Mouse (Mus musculus): ENCODE results near the gene Cog2. TPM values are rescaled to one million over a fixed set of nuclear protein-coding genes. Genes with fewer than 3 reads are reported as not detected.
A peak's percentile ranks its signal among the peaks of the same experiment; 100 is the strongest.

Cog2 gene
- polyA plus RNA-seq, 1 experiment from 2014 or later, result 45.7 TPM

- no peaks in the 10 kb centered on the region for H3K27me3 ChIP-seq (ENCODE audit: poor library complexity, severe bottlenecking)
- H3K36me3 ChIP-seq (replicated peaks), result no peaks in the 10 kb centered on the region
- H3K27ac ChIP-seq, result no peak overlapping the region
- H3K4me3 ChIP-seq, result no peak overlapping the region
- no peak for DNase-seq (ENCODE audit: extremely low spot score, low spot score)
- H3K9me3 ChIP-seq, result no peaks in the 10 kb centered on the region
- WGBS, result 93% methylated on average over 5 of the region's 5 CpGs
- H3K4me1 ChIP-seq, result no peaks in the 10 kb centered on the region
These were observed 23.7 kb upstream of the Cog2 start for GRCm38 (mm10) chr8:124496871-124497270.

DNA sequence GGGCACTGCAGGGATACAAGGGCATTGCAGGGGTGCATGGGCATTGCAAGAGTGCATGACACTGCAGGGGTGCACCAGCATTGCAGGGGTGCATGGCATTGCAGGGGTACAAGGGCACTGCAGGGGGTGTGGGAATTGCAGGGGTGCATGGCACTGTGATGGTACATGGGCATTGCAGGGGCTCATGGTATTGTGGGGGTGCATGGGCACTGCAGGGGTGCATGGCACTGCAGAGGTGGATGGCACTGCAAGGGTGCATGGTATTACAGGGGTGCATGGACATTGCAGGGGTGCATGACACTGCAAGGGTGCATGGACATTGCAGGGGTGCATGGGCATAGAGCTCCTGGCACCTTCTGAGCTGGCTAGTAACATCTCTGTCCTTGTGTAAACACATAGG lies 22.2 kb upstream of the Cog2 start:
- Histone ChIP-seq H3K9me3 (peaks cover 5% of the 10 kb centered on the region; the same call in 1 of the 2 replicates), H3K27me3 (ENCODE audit: poor library complexity, severe bottlenecking) (no peaks in the 10 kb centered on the region), H3K4me1 (no peaks in the 10 kb centered on the region), H3K27ac (no peak overlapping the region), H3K36me3 (replicated peaks) (no peaks in the 10 kb centered on the region), H3K4me3 (no peak overlapping the region)
- no peak for DNase-seq (ENCODE audit: extremely low spot score, low spot score)

GRCm38 (mm10) chr8:124499236-124499937 lies 21.2 kb upstream of the Cog2 start:
- 66% methylated on average over 7 of the region's 7 CpGs for WGBS
- no peaks in the 10 kb centered on the region for H3K27me3 ChIP-seq (ENCODE audit: poor library complexity, severe bottlenecking)
- no peaks in the 10 kb centered on the region for H3K4me1 ChIP-seq
- H3K4me3 ChIP-seq, result no peak overlapping the region
- no peak overlapping the region for H3K27ac ChIP-seq
- DNase-seq (ENCODE audit: extremely low spot score, low spot score), result no peak
- no peaks in the 10 kb centered on the region for H3K36me3 ChIP-seq (replicated peaks)
- H3K9me3 ChIP-seq, result peaks cover 10% of the 10 kb centered on the region

GRCm38 (mm10) chr8:124499938-124500239 lies 20.7 kb upstream of the Cog2 start:
- 81% methylated on average over 5 of the region's 5 CpGs for WGBS
- Histone ChIP-seq H3K36me3 (replicated peaks) (no peaks in the 10 kb centered on the region), H3K4me3 (no peak overlapping the region), H3K4me1 (no peaks in the 10 kb centered on the region), H3K27ac (no peak overlapping the region), H3K27me3 (ENCODE audit: poor library complexity, severe bottlenecking) (no peaks in the 10 kb centered on the region), H3K9me3 (peaks cover 10% of the 10 kb centered on the region)
- no peak for DNase-seq (ENCODE audit: extremely low spot score, low spot score)

GRCm38 (mm10) chr8:124505626-124506025 lies 14.9 kb upstream of the Cog2 start:
- no peaks in the 10 kb centered on the region for H3K27me3 ChIP-seq (ENCODE audit: poor library complexity, severe bottlenecking)
- no peaks in the 10 kb centered on the region for H3K4me1 ChIP-seq
- peaks cover 10% of the 10 kb centered on the region for H3K9me3 ChIP-seq
- no peak overlapping the region for H3K27ac ChIP-seq
- H3K4me3 ChIP-seq, result no peak overlapping the region
- no peak for DNase-seq (ENCODE audit: extremely low spot score, low spot score)
- no peaks in the 10 kb centered on the region for H3K36me3 ChIP-seq (replicated peaks)

DNA sequence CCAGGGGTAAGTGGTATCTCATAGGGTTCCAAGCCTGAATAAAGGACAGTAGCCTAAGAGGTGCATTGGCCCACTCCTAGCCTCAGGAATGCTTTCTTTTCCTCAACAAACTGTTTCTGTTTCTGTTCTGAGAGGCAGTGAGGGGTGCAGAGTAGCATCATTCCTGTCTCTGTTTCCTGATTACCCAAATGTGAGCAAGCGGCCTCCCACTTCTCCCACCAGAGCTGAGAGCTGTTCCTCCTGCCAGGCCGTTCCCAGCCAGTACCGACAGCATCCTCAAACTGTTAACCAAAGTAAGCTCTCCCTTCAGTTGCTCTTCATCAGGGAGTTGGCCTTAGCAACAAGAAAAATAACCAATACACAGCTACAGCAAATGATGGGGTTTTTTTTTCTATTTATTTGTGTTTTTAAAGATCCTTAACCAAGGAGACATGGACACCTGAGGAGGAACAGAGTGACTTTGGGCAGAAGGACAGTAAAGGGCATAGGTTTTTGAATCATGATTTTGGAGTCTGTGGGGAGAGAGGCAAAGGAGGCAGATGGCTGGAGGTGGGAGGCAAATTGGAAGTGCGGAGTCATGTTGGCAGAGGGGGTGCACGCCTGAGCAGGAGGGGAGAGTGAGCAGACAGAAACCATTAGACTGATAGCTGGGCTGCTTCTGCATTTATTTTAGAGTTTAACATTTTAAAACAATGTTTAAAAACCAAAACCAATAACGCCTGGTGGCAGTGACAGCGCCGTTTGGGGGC lies 12.8 kb upstream of the Cog2 start:
- Histone ChIP-seq H3K27ac (no peak overlapping the region), H3K27me3 (ENCODE audit: poor library complexity, severe bottlenecking) (no peaks in the 10 kb centered on the region), H3K4me3 (no peak overlapping the region), H3K9me3 (peaks cover 10% of the 10 kb centered on the region), H3K4me1 (no peaks in the 10 kb centered on the region), H3K36me3 (replicated peaks) (no peaks in the 10 kb centered on the region)
- WGBS, result 81% methylated on average over 8 of the region's 8 CpGs
- DNase-seq (ENCODE audit: extremely low spot score, low spot score), result no peak

- no peaks in the 10 kb centered on the region for H3K4me1 ChIP-seq
These were observed 12.3 kb upstream of the Cog2 start for GRCm38 (mm10) chr8:124508321-124508695.

DNA sequence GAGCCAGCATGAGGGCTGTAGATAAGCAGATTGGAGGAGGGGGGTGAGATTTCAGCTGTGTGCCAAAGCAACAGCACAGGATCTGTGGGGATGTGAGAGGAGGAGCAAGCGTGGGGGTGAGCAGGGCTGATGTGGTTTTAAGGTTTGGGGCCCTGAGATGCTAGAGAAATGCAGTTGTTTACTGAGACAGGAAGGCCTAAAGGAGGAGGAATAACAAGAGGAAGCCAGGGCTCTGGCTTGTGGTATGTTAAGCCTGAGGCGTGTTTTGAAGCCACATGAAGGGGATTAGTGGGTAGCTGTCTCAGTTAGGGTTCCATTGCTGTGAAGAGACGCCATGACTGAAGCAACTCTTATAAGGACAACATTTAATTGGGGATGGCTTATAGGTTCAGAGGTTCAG lies 11.4 kb upstream of the Cog2 start:
- Histone ChIP-seq H3K27ac (no peak overlapping the region), H3K4me3 (no peak overlapping the region), H3K4me1 (no peaks in the 10 kb centered on the region), H3K27me3 (ENCODE audit: poor library complexity, severe bottlenecking) (no peaks in the 10 kb centered on the region), H3K9me3 (no peaks in the 10 kb centered on the region), H3K36me3 (replicated peaks) (no peaks in the 10 kb centered on the region)
- WGBS, result 70% methylated on average over 3 of the region's 3 CpGs
- DNase-seq (ENCODE audit: extremely low spot score, low spot score), result no peak

More at GRCm38 (mm10) chr8:124508321-124508695, 12.3 kb upstream of the Cog2 start:
- 75% methylated on average over 6 of the region's 6 CpGs for WGBS
- H3K9me3 ChIP-seq, result peaks cover 7% of the 10 kb centered on the region
- H3K27ac ChIP-seq, result no peak overlapping the region
- no peak overlapping the region for H3K4me3 ChIP-seq
- H3K36me3 ChIP-seq (replicated peaks), result no peaks in the 10 kb centered on the region
- no peak for DNase-seq (ENCODE audit: extremely low spot score, low spot score)
- H3K27me3 ChIP-seq (ENCODE audit: poor library complexity, severe bottlenecking), result no peaks in the 10 kb centered on the region

DNA sequence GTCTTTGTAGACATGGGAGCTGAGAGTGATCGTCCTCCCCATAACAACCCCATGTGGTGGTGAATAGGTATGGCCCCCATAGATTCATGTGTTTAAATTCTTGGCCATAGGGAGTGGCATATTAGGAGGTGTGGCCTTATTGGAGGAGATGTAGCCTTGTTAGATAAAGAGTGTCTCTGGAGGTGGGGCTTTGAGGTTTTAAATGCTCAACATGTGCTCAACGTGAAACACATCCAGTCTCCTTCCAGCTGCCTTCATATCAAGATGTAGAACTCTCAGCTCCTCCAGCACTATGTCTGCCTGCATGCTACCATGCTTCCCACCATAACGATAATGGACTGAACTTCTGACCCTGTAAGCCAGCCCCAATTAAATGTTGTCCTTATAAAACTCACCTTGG lies 4.5 kb upstream of the Cog2 start:
- 74% methylated on average over 3 of the region's 3 CpGs for WGBS
- Histone ChIP-seq H3K4me3 (no peak overlapping the region), H3K9me3 (no peaks in the 10 kb centered on the region), H3K27ac (no peak overlapping the region), H3K36me3 (replicated peaks) (no peaks in the 10 kb centered on the region), H3K4me1 (peaks cover 5% of the 10 kb centered on the region), H3K27me3 (ENCODE audit: poor library complexity, severe bottlenecking) (no peaks in the 10 kb centered on the region)
- no peak for DNase-seq (ENCODE audit: extremely low spot score, low spot score)

DNA sequence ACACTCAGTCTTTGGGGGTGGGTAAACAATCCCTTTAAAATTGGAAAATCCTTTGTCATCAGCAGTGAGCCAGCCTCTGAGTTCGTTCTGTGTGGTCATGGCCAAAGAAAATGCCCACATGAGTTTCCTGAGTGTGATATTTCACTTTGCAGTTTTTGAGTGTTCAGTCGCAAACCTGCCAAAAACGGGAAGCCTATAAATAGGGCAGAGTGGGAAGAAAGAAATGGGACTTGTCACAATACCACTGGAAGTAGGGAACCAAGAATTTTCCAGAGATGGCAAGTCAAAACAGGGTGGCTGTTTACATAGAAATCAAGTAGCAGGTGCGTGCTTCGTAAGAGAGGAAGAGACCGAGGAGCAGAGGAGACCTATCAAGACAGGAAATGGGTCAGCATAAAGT lies 4.0 kb upstream of the Cog2 start:
- no peaks in the 10 kb centered on the region for H3K27me3 ChIP-seq (ENCODE audit: poor library complexity, severe bottlenecking)
- H3K4me3 ChIP-seq, result no peak overlapping the region
- DNase-seq (ENCODE audit: extremely low spot score, low spot score), result no peak
- H3K9me3 ChIP-seq, result no peaks in the 10 kb centered on the region
- no peaks in the 10 kb centered on the region for H3K36me3 ChIP-seq (replicated peaks)
- 78% methylated on average over 6 of the region's 6 CpGs for WGBS
- H3K4me1 ChIP-seq, result peaks cover 10% of the 10 kb centered on the region
- no peak overlapping the region for H3K27ac ChIP-seq

DNA sequence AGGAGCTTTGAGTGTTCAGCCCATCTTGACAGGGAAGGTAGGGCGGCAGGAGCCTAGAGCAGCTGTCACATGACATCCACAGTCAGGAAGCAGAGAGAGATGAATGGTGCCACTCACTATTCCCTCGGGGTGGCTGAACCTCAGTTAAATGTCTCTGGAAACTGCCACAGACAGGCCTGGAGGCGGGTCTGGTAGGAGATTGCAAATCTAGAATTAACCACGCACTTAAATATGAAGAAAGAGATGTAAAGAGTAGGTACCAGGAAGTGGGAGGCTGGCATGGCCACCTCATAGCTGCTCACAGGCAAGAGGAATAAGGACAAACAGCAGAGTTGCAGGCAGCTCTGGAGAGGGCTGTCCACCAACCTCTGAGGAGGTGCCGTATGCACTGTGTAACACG lies 3.4 kb upstream of the Cog2 start:
- no peaks in the 10 kb centered on the region for H3K36me3 ChIP-seq (replicated peaks)
- WGBS, result 78% methylated on average over 6 of the region's 6 CpGs
- H3K4me1 ChIP-seq, result peaks cover 16% of the 10 kb centered on the region
- H3K27me3 ChIP-seq (ENCODE audit: poor library complexity, severe bottlenecking), result no peaks in the 10 kb centered on the region
- no peaks in the 10 kb centered on the region for H3K9me3 ChIP-seq
- no peak overlapping the region for H3K27ac ChIP-seq
- DNase-seq (ENCODE audit: extremely low spot score, low spot score), result no peak
- no peak overlapping the region for H3K4me3 ChIP-seq

DNA sequence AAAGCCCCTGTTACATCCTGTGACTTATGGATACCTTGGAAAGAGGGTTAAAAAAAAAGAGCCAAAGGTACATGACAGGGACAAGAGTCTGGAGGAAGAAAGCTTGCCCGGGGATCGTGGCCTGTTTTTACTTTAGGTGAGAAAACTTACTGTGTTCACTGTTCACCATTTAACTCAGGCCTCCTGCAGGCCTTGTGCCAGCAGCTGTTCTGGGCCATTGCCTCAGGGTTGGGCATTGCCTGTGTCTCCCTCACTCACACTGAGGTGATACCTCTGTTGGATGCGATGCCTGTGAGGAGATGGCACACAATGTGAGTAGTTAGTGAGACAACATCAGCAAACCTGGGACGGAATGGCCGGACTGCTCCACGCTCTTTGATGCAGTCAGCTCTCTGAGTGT lies 1.4 kb downstream of the Cog2 start:
- Histone ChIP-seq H3K4me3 (peak overlapping the region; percentile 90), H3K27me3 (ENCODE audit: poor library complexity, severe bottlenecking) (no peaks in the 10 kb centered on the region), H3K36me3 (replicated peaks) (peaks cover 20% of the 10 kb centered on the region), H3K9me3 (no peaks in the 10 kb centered on the region), H3K4me1 (peaks cover 17% of the 10 kb centered on the region), H3K27ac (no peak overlapping the region)
- DNase-seq (ENCODE audit: extremely low spot score, low spot score), result no peak
- 92% methylated on average over 6 of the region's 6 CpGs for WGBS

DNA sequence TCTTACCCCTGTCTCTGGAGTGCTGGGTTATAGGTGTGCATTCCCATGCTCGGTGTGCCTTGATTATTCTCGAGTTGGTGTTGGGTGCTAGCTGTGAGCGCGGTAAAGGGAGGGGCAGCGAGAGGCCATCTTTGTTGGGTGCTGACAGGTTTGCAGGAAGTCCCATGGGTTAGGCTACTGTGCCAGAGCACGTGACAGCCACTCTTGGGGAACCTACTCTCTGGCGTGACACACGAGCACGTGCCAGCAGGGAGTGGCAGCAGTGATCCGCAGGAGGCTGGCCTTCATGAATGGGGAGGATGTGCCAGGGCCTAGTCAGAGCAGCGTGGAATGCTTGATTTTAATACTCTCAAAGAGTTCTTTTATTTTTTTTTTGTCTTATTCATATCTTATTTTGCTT lies 5.7 kb downstream of the Cog2 start:
- H3K4me3 ChIP-seq, result no peak overlapping the region
- peaks cover 10% of the 10 kb centered on the region for H3K4me1 ChIP-seq
- no peak for DNase-seq (ENCODE audit: extremely low spot score, low spot score)
- no peaks in the 10 kb centered on the region for H3K27me3 ChIP-seq (ENCODE audit: poor library complexity, severe bottlenecking)
- H3K36me3 ChIP-seq (replicated peaks), result peaks cover 52% of the 10 kb centered on the region
- WGBS, result 96% methylated on average over 11 of the region's 11 CpGs
- no peaks in the 10 kb centered on the region for H3K9me3 ChIP-seq
- H3K27ac ChIP-seq, result no peak overlapping the region

All from forebrain, embryonic 10.5 days (tissue).